Mouse (Mus musculus) large intestine, adult 2 months (tissue): ENCODE measurements around the gene Olfr1318. TPM values are rescaled to one million over a fixed set of nuclear protein-coding genes. Genes with fewer than 3 reads are reported as not detected.
A peak's percentile ranks its signal among the peaks of the same experiment; 100 is the strongest.

ENCODE experiments used
- DNase-seq: peaks from one replicate; pipeline ENCODE4 v3.0.0-alpha.2; 2012; ENCODE audit warnings: low read depth, low spot score
- WGBS: fragments of 180-500 bp; shearing (Covaris S2); methylation state at CpG from one replicate; pipeline ENCODE4 v1.1.7; 2018; 5-methylcytosine and 5-hydroxymethylcytosine counted together
- polyA plus RNA-seq: library from polyadenylated mRNA; depleted of rRNA; stranded (reverse); fragments of >200 nt; gene quantifications from 2 replicates; pipeline ENCODE4 v1.2.3, GENCODE M21; 2012; rRNA removed

Gene Olfr1318
- polyA plus RNA-seq = not detected in 2 replicates

GRCm38 (mm10) chr2:112153898-112154297, at the start of gene Olfr1318:
Olfr1318 (plus strand) TSS chr2:112154198.
- no peak for DNase-seq

GRCm38 (mm10) chr2:112115340-112115739, 38.7 kb upstream of the Olfr1318 start, which contains the start of gene Olfr1315-ps1:
Olfr1315-ps1 (minus strand) TSS chr2:112115440.
- no peak for DNase-seq
- 56% methylated on average over 1 of the region's 1 CpGs for WGBS

- 76% methylated on average over 2 of the region's 2 CpGs for WGBS
- no peak for DNase-seq
Measured at GRCm38 (mm10) chr2:112134877-112135276, 19.1 kb upstream of the Olfr1318 start, which contains the start of gene Olfr1316. Olfr1316 (minus strand) TSS chr2:112134977.

GRCm38 (mm10) chr2:112140029-112140428, 14.0 kb upstream of the Olfr1318 start, which contains the start of gene Olfr1317:
Olfr1317 (plus strand) TSS chr2:112140329.
- DNase-seq = no peak
- WGBS = 64% methylated on average over 2 of the region's 2 CpGs

GRCm38 (mm10) chr2:112196859-112197258, 42.9 kb downstream of the Olfr1318 start:
- 3% methylated on average over 2 of the region's 2 CpGs for WGBS
- DNase-seq = peak; percentile 19

GRCm38 (mm10) chr2:112203056-112203455, 49.1 kb downstream of the Olfr1318 start:
- WGBS = 46% methylated on average over 6 of the region's 6 CpGs
- DNase-seq = no peak

Other genes with a start within 250 kb of the Olfr1318 start
- gene Olfr1306, start 237.9 kb upstream of the Olfr1318 start, polyA plus RNA-seq = not detected in 2 replicates
- not detected in 2 replicates for gene Olfr1307, start 204.8 kb upstream of the Olfr1318 start, polyA plus RNA-seq
- not detected in 2 replicates for gene Olfr1308, start 189.3 kb upstream of the Olfr1318 start, polyA plus RNA-seq
- gene Olfr1309, start 163.9 kb upstream of the Olfr1318 start, polyA plus RNA-seq = not detected in 2 replicates
- gene Olfr1310, start 141.5 kb upstream of the Olfr1318 start, polyA plus RNA-seq = not detected in 2 replicates
- not detected in 2 replicates for gene Olfr1311, start 129.8 kb upstream of the Olfr1318 start, polyA plus RNA-seq
- gene Olfr1312, start 104.0 kb upstream of the Olfr1318 start, polyA plus RNA-seq = not detected in 2 replicates
- not detected in 2 replicates for gene Olfr1313, start 76.4 kb upstream of the Olfr1318 start, polyA plus RNA-seq
- gene Olfr1314, start 57.4 kb upstream of the Olfr1318 start, polyA plus RNA-seq = not detected in 2 replicates
- gene Olfr1315-ps1, start 38.8 kb upstream of the Olfr1318 start, polyA plus RNA-seq = not detected in 2 replicates
- not detected in 2 replicates for gene Olfr1316, start 19.2 kb upstream of the Olfr1318 start, polyA plus RNA-seq
- not detected in 2 replicates for gene Olfr1317, start 13.9 kb upstream of the Olfr1318 start, polyA plus RNA-seq
- gene Lpcat4, start 85.3 kb downstream of the Olfr1318 start, polyA plus RNA-seq = 55.7 and 150 TPM in 2 replicates
- not detected in 2 replicates for gene Nutm1, start 105.1 kb downstream of the Olfr1318 start, polyA plus RNA-seq
- gene Nop10, start 107.7 kb downstream of the Olfr1318 start, polyA plus RNA-seq = 96.1 and 105 TPM in 2 replicates
- 15.2 and 32.1 TPM in 2 replicates for gene Slc12a6, start 111.6 kb downstream of the Olfr1318 start, polyA plus RNA-seq
- 0.02 TPM in 1 of 2 replicates, not detected in the other for gene Gm21985, start 112.1 kb downstream of the Olfr1318 start, polyA plus RNA-seq
- gene Emc4, start 213.8 kb downstream of the Olfr1318 start, polyA plus RNA-seq = 84.9 and 87.0 TPM in 2 replicates
- 1.8 and 2.2 TPM in 2 replicates for gene Katnbl1, start 225.0 kb downstream of the Olfr1318 start, polyA plus RNA-seq